Mouse (Mus musculus): ENCODE measurements around the gene Ttc34. TPM values are rescaled to one million over a fixed set of nuclear protein-coding genes. Genes with fewer than 3 reads are reported as not detected.
A peak's percentile ranks its signal among the peaks of the same experiment; 100 is the strongest.

Ttc34 gene
- polyA plus RNA-seq (2012; ENCODE audit: insufficient read depth, insufficient read length, missing spikeins): not detected in 2 replicates

- Histone ChIP-seq H3K4me1 (ENCODE audit: control insufficient read depth, insufficient read depth, low read length) (no peaks in the 10 kb centered on the region), H3K27ac (ENCODE audit: insufficient read depth, low read depth, low read length) (no peak within 1 kb of the TSS), H3K4me3 (ENCODE audit: insufficient read depth, low read length) (no peak within 1 kb of the TSS)
- TF ChIP-seq POLR2A (IDR thresholded peaks at IDR 0.05; ENCODE audit: borderline replicate concordance, low read depth, low read length) (no peak), CTCF (IDR thresholded peaks at IDR 0.05; ENCODE audit: low read depth, low read length) (peak; percentile 55; the same call in 1 of the 2 replicates)
These were observed at the start of gene Ttc34 for GRCm38 (mm10) chr4:154837170-154837569. Ttc34 (plus strand) TSS chr4:154837459.

GRCm38 (mm10) chr4:154787960-154788702 is 49.1 kb upstream of the Ttc34 start:
- Histone ChIP-seq H3K4me3 (ENCODE audit: insufficient read depth, low read length) (no peak overlapping the region), H3K4me1 (ENCODE audit: control insufficient read depth, insufficient read depth, low read length) (no peaks in the 10 kb centered on the region), H3K27ac (ENCODE audit: insufficient read depth, low read depth, low read length) (no peak overlapping the region)
- TF ChIP-seq POLR2A (IDR thresholded peaks at IDR 0.05; ENCODE audit: borderline replicate concordance, low read depth, low read length): no peak
- TF ChIP-seq CTCF (IDR thresholded peaks at IDR 0.05; ENCODE audit: low read depth, low read length): no peak

- TF ChIP-seq POLR2A (IDR thresholded peaks at IDR 0.05; ENCODE audit: borderline replicate concordance, low read depth, low read length) (no peak), CTCF (IDR thresholded peaks at IDR 0.05; ENCODE audit: low read depth, low read length) (no peak)
- H3K27ac ChIP-seq (ENCODE audit: insufficient read depth, low read depth, low read length): no peak overlapping the region
- no peaks in the 10 kb centered on the region for H3K4me1 ChIP-seq (ENCODE audit: control insufficient read depth, insufficient read depth, low read length)
- no peak overlapping the region for H3K4me3 ChIP-seq (ENCODE audit: insufficient read depth, low read length)
These were observed 45.4 kb upstream of the Ttc34 start for GRCm38 (mm10) chr4:154791894-154792293.

- no peak overlapping the region for H3K4me3 ChIP-seq (ENCODE audit: insufficient read depth, low read length)
- TF ChIP-seq CTCF (IDR thresholded peaks at IDR 0.05; ENCODE audit: low read depth, low read length) (no peak), POLR2A (IDR thresholded peaks at IDR 0.05; ENCODE audit: borderline replicate concordance, low read depth, low read length) (no peak)
- H3K27ac ChIP-seq (ENCODE audit: insufficient read depth, low read depth, low read length): no peak overlapping the region
- no peaks in the 10 kb centered on the region for H3K4me1 ChIP-seq (ENCODE audit: control insufficient read depth, insufficient read depth, low read length)
These were observed 43.8 kb upstream of the Ttc34 start for GRCm38 (mm10) chr4:154793499-154793898.

- peak; percentile 83 for TF ChIP-seq CTCF (IDR thresholded peaks at IDR 0.05; ENCODE audit: low read depth, low read length)
- no peak for TF ChIP-seq POLR2A (IDR thresholded peaks at IDR 0.05; ENCODE audit: borderline replicate concordance, low read depth, low read length)
- Histone ChIP-seq H3K4me1 (ENCODE audit: control insufficient read depth, insufficient read depth, low read length) (no peaks in the 10 kb centered on the region), H3K27ac (ENCODE audit: insufficient read depth, low read depth, low read length) (no peak overlapping the region), H3K4me3 (ENCODE audit: insufficient read depth, low read length) (no peak overlapping the region)
These were observed 39.4 kb upstream of the Ttc34 start for GRCm38 (mm10) chr4:154797834-154798233.

GRCm38 (mm10) chr4:154800543-154800942 is 36.7 kb upstream of the Ttc34 start:
- TF ChIP-seq POLR2A (IDR thresholded peaks at IDR 0.05; ENCODE audit: borderline replicate concordance, low read depth, low read length): no peak
- no peak for TF ChIP-seq CTCF (IDR thresholded peaks at IDR 0.05; ENCODE audit: low read depth, low read length)
- H3K4me1 ChIP-seq (ENCODE audit: control insufficient read depth, insufficient read depth, low read length): no peaks in the 10 kb centered on the region
- H3K27ac ChIP-seq (ENCODE audit: insufficient read depth, low read depth, low read length): no peak overlapping the region
- no peak overlapping the region for H3K4me3 ChIP-seq (ENCODE audit: insufficient read depth, low read length)

GRCm38 (mm10) chr4:154802210-154802609 is 35.0 kb upstream of the Ttc34 start:
- TF ChIP-seq POLR2A (IDR thresholded peaks at IDR 0.05; ENCODE audit: borderline replicate concordance, low read depth, low read length) (no peak), CTCF (IDR thresholded peaks at IDR 0.05; ENCODE audit: low read depth, low read length) (no peak)
- H3K4me3 ChIP-seq (ENCODE audit: insufficient read depth, low read length): no peak overlapping the region
- no peaks in the 10 kb centered on the region for H3K4me1 ChIP-seq (ENCODE audit: control insufficient read depth, insufficient read depth, low read length)
- no peak overlapping the region for H3K27ac ChIP-seq (ENCODE audit: insufficient read depth, low read depth, low read length)

- H3K27ac ChIP-seq (ENCODE audit: insufficient read depth, low read depth, low read length): no peak overlapping the region
- no peak overlapping the region for H3K4me3 ChIP-seq (ENCODE audit: insufficient read depth, low read length)
- H3K4me1 ChIP-seq (ENCODE audit: control insufficient read depth, insufficient read depth, low read length): no peaks in the 10 kb centered on the region
- TF ChIP-seq POLR2A (IDR thresholded peaks at IDR 0.05; ENCODE audit: borderline replicate concordance, low read depth, low read length) (no peak), CTCF (IDR thresholded peaks at IDR 0.05; ENCODE audit: low read depth, low read length) (peak; percentile 60)
These were observed 11.6 kb upstream of the Ttc34 start for GRCm38 (mm10) chr4:154825662-154826061.

- Histone ChIP-seq H3K27ac (ENCODE audit: insufficient read depth, low read depth, low read length) (no peak overlapping the region), H3K4me3 (ENCODE audit: insufficient read depth, low read length) (no peak overlapping the region), H3K4me1 (ENCODE audit: control insufficient read depth, insufficient read depth, low read length) (no peaks in the 10 kb centered on the region)
- no peak for TF ChIP-seq CTCF (IDR thresholded peaks at IDR 0.05; ENCODE audit: low read depth, low read length)
- no peak for TF ChIP-seq POLR2A (IDR thresholded peaks at IDR 0.05; ENCODE audit: borderline replicate concordance, low read depth, low read length)
These were observed 11.0 kb upstream of the Ttc34 start for GRCm38 (mm10) chr4:154826224-154826623.

- Histone ChIP-seq H3K27ac (ENCODE audit: insufficient read depth, low read depth, low read length) (no peak overlapping the region), H3K4me1 (ENCODE audit: control insufficient read depth, insufficient read depth, low read length) (no peaks in the 10 kb centered on the region), H3K4me3 (ENCODE audit: insufficient read depth, low read length) (no peak overlapping the region)
- TF ChIP-seq POLR2A (IDR thresholded peaks at IDR 0.05; ENCODE audit: borderline replicate concordance, low read depth, low read length) (no peak), CTCF (IDR thresholded peaks at IDR 0.05; ENCODE audit: low read depth, low read length) (no peak)
These were observed 10.1 kb upstream of the Ttc34 start for GRCm38 (mm10) chr4:154827181-154827580.
